20 mouse cellular contexts compared by ENCODE assay signal in genomic region chr9:49310821-49311220, GRCm38 (mm10). TPM values are rescaled to one million over a fixed set of nuclear protein-coding genes. Genes with fewer than 3 reads are reported as not detected.
"Had no signal": no experiment of that assay in that cellular context is flagged by ENCODE, and none has a peak within 500 bp of the region (broad histone marks: within the 10 kb centered on the region; RNA-seq: fewer than 3 reads in every experiment).

No protein-coding gene starts in this region.

- H3K4me3 ChIP-seq: kidney, embryonic 15.5 days; left cerebral cortex, adult 2 months; limb, embryonic 12.5 days; limb, embryonic 15.5 days; megakaryocyte, embryonic 14.5 days had no signal

- DNase-seq: kidney, adult 8-10 months; kidney, postnatal 10 days; kidney, postnatal 36 days; layer of hippocampus, postnatal 36 days; left cerebral cortex, postnatal 4 days; liver, postnatal 0 days; thymus, adult 18-20 months; thymus, postnatal 36 days had no signal

- H3K4me2 ChIP-seq: kidney, embryonic 15.5 days; limb, embryonic 12.5 days; limb, embryonic 15.5 days; liver, embryonic 11.5 days; midbrain, embryonic 11.5 days had no signal

- ATAC-seq: liver, postnatal 0 days; midbrain, embryonic 16.5 days had no signal

- H3K9ac ChIP-seq: kidney, embryonic 15.5 days; limb, embryonic 12.5 days; limb, embryonic 15.5 days; liver, embryonic 14.5 days; liver, postnatal 0 days had no signal

- H3K27ac ChIP-seq: kidney, embryonic 15.5 days; left cerebral cortex, adult 2 months; limb, embryonic 12.5 days; limb, embryonic 15.5 days; liver, embryonic 14.5 days had no signal

- H3K9me3 ChIP-seq: kidney, embryonic 15.5 days; limb, embryonic 12.5 days; limb, embryonic 15.5 days; megakaryocyte, embryonic 14.5 days had no signal

- H3K36me3 ChIP-seq: kidney, embryonic 15.5 days; limb, embryonic 12.5 days; limb, embryonic 15.5 days had no signal

- H3K4me1 ChIP-seq: kidney, embryonic 15.5 days; limb, embryonic 12.5 days; limb, embryonic 15.5 days; megakaryocyte, embryonic 14.5 days had no signal

- H3K27me3 ChIP-seq: kidney, embryonic 15.5 days; limb, embryonic 12.5 days; limb, embryonic 15.5 days; megakaryocyte, embryonic 14.5 days had no signal

RNA-seq across cellular contexts. Expression of gene Drd2, which starts 29.6 kb away (rescaled TPM):
- polyA plus RNA-seq: limb, embryonic 12.5 days; limb, embryonic 15.5 days; liver, embryonic 11.5 days; liver, embryonic 14.5 days; liver, postnatal 0 days; small intestine, adult 2 months; spleen, adult 2 months; urinary bladder, adult 2 months had no signal
